Mouse (Mus musculus): ENCODE data around the gene Try10. TPM values are rescaled to one million over a fixed set of nuclear protein-coding genes. Genes with fewer than 3 reads are reported as not detected.
"Not testable (repeated sequence)": the region's sequence is repeated elsewhere in the genome, so short reads cannot be mapped to it uniquely, and the experiment has no call there.

Gene Try10
- not detected in 2 replicates for total RNA-seq (2021)
- long read RNA-seq, experiment 1, result 0 reads
- long read RNA-seq, experiment 2, result 0 reads

DNA sequence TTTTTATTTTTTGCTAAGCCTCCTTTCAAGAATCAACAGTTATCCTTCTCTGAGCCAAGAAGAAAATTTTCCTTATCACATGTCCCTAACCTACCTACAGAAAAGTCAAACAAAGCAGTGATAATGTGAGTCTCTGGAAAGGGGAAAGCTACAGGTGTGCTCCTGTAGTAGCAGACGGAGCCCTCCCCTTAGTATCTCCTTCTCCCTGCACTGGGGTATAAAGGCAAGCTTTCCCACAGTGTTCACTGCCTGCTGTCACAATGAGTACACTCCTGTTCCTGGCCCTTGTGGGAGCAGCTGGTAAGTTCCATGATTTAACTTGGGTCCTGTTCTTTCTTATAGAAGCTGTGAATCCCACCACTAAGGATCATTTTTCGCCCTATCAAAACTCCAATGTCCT is at the start of gene Try10:
Gene Try10 (plus strand): TSS at position 174 of the 400 bp plus-strand sequence.
- DNase-seq, result no peak

DNA sequence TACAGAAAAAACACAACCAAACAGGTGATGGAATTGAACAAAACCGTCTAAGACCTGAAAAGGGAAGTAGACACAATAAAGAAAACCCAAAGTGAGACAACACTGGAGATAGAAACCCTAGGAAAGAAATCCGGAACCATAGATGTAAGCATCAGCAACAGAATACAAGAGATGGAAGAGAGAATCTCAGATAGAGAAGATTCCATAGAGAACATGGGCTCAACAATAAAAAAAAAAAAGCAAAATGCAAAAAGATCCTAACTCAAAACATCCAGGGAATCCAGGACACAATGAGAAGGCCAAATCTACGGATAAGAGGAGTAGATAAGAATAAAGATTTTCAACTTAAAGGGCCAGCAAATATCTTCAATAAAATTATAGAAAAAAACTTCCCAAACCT is 37.2 kb upstream of the Try10 start, which contains the start of gene Try5:
Gene Try5 (minus strand): TSS at position 101 of the 400 bp plus-strand sequence.
- not testable (repeated sequence) for DNase-seq

DNA sequence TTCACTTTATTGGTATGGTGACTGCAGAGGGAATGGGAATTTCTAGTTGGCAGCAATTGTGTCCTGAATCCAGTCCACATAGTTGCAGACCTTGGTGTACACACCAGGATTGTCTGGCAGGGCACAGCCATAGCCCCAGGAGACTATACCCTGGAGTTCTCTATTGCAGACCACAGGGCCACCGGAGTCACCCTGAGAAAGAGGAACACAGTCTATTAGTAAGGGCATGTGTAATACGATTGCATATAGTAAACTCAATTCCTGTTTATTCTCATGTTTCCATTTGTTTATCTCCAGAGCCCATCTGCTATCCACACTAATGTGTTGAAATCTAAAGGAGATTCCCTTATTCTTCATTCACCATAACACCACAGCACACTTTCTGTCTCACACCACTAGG is 19.9 kb downstream of the Try10 start:
- not testable (repeated sequence) for DNase-seq

DNA sequence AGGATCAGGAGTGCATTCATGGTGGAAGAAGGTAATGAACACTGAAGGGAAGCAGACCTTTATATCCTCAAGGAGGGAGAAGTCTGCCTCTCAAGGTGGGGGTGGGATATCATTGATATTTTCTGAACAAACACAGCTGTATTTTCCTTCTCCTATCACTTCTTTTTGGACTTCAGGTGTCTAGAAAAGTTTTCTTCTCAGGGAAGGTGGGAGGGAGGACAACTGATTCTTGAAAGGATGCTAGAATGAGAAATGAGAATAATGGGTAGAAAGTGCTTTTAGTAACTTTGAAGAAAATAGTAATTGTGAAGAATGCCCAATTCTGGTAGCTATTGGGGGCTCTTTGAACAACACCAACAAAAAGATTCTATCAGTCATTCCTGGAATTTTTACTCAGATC is 23.7 kb downstream of the Try10 start, which contains the start of gene Prss3:
Gene Prss3 (minus strand): TSS at position 101 of the 400 bp plus-strand sequence.
- not testable (repeated sequence) for DNase-seq

DNA sequence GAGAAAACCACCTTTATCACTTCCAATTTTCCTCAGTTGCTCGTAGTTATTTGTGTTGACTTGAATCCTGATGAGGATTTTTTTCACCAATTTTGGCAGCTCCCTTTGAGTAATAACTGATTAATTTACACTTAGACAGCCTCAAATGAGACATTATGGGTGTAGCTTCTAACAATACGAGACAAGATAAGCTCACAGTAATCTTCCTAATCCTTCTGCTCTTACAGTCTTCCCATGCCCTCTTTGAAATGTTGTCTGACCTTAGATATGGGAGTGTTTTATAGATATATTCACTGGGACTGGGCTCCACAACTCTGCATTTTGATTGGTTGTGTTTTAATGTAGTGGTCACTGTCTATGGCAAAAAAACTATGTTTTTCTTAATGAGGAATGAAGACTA is 32.9 kb downstream of the Try10 start:
- DNase-seq, result no peak

DNA sequence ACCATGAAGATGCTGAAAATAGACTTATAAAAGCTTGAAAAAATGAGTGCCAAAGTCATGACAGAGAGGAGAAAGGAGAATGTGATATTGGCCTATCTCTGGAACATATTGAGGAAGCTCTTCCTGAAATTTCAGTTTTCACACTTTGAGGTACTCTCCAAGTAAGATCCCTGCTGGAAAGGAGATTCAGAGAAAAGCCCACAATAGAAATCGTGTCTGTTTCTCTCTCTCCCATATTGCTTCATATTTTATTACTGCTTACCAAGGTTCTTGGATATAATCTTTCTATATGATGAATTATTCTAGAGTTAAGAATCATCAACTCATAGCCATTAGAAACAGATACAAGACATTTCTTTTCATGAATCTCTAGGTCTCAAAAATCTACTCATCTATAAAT is 37.7 kb downstream of the Try10 start:
- not testable (repeated sequence) for DNase-seq

DNA sequence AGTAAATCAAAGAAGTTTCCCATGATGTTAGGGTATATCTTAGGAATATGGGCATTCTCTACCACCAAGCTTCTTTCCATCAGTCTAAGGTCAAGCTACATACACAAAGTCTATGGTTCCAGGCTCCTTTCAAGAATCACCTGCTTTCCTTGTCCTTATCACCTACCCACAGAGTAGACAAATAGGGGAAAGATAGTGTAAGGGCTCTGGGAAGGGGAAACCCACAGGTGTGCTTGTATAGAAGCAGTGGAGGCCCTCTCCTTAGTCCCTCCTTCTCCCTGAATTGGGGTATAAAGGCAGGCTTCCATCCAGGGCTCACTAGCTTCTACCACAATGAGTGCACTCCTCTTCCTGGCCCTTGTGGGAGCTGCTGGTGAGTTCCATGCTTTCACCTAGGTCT is 38.2 kb downstream of the Try10 start, which contains the start of gene Gm5771:
Gene Gm5771 (plus strand): TSS at position 301 of the 400 bp plus-strand sequence.
- not testable (repeated sequence) for DNase-seq

Other genes starting within 250 kb of the Try10 start
- not detected in 2 replicates for gene Try4, start 51.8 kb upstream of the Try10 start, total RNA-seq (2021)
- not detected in 2 replicates for gene Try5, start 37.3 kb upstream of the Try10 start, total RNA-seq (2021)
- gene Prss3, start 23.6 kb downstream of the Try10 start, total RNA-seq (2021), result not detected in 2 replicates
- not detected in 2 replicates for gene Gm5771, start 38.3 kb downstream of the Try10 start, total RNA-seq (2021)
- not detected in 2 replicates for gene Gm10334, start 92.0 kb downstream of the Try10 start, total RNA-seq (2021)
- not detected in 2 replicates for gene Prss1, start 104.8 kb downstream of the Try10 start, total RNA-seq (2021)
- gene Prss2, start 167.7 kb downstream of the Try10 start, total RNA-seq (2021), result 0.44 TPM in 1 of 2 replicates, not detected in the other

Data from adrenal gland, postnatal 14 days (tissue).